Mouse (Mus musculus) layer of hippocampus, adult 9-10 months (tissue): ENCODE results near the gene 1700007K13Rik.

Source experiments
- DNase-seq: peaks from one replicate; pipeline ENCODE4 v3.0.0; 2022; ENCODE audit warnings: low spot score

Gene 1700007K13Rik

GRCm38 (mm10) chr2:28415387-28416024 lies 50.6 kb downstream of the 1700007K13Rik start:
- DNase-seq: peak; percentile 61

DNA sequence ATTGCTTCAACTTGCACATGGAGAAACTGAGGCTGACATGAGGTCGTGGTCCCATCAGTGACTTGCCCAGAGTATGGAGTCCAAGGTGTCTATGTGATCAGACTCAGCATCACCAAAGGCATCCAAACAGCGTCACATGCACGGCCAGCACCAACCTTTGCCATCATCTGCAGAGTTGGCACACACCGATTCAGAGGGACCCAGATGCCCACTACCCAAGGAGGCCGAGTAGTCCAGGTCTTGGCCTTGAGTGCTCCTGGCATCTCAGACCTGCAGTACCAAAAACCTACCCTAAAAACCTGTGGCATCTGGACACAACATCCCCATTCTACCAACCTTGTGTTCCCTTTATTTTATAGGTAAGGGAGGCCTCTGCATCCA lies 51.4 kb downstream of the 1700007K13Rik start:
- no peak for DNase-seq

DNA sequence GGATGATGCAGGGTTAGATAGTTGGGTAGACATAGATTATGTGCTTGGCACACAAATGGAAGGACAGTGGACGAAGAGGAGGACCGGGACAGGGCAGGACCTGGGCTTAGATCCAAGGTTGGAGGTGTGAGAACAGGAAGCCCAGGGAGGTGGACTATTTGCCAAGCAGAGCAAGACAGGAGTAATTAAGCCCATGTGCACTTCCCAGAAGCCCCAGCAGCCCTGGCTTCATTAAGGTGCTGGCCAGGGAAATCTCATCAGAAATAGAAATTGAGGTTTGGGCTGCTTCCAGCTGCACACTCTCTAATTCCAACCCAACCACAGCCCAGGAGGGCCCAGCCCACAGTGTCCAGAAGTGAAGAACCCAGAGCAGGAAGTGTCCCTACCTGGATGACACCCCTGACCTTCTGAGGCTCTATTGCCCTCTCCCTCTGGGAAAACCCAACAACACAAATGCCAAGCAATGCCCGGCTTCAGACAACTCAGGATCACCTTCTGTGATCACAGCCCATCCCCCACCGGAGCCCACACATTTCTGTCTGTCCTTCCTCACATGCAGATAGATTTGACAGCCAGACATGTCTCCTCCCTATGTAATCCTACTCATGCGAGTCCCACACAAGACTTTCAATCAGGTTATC lies 51.9 kb downstream of the 1700007K13Rik start:
- DNase-seq: no peak

GRCm38 (mm10) chr2:28412936-28413335 lies 53.2 kb downstream of the 1700007K13Rik start:
- DNase-seq: peak; percentile 83
